Mouse (Mus musculus) Patski (cell line): ENCODE data around the gene Atp5d. TPM values are rescaled to one million over a fixed set of nuclear protein-coding genes. Genes with fewer than 3 reads are reported as not detected.
"Not testable (repeated sequence)": the region's sequence is repeated elsewhere in the genome, so short reads cannot be mapped to it uniquely, and the experiment has no call there.

ENCODE experiments used
- ATAC-seq: fragments of 100-300 bp; one replicate; pipeline ENCODE4 v1.8.0; 2021
- CTCF ChIA-PET: fragments of 350-600 bp; sonication (Branson Sonifier 250); formaldehyde crosslinking; loops from one replicate; lab custom pipeline; 2022; ENCODE audit warnings: inconsistent platforms; lab: Charles Lee
- POLR2A ChIA-PET: fragments of 350-600 bp; sonication (Branson Sonifier 250); formaldehyde crosslinking; loops from one replicate; lab custom pipeline; 2022; ENCODE audit warnings: antibody characterized with exemption, inconsistent platforms; lab: Charles Lee
- DNase-seq: peaks from one replicate; pipeline ENCODE4 v3.0.0-alpha.2; 2011; ENCODE audit warnings: low read depth, low spot score
- H3K27me3 ChIP-seq: fragments of 371-371 bp; one replicate; pipeline ENCODE4 v1.5.1; 2021
- CTCF ChIP-seq: fragments of 100-300 bp; IDR thresholded peaks from one replicate; pipeline ENCODE4 v1.5.1; 2021
- in situ Hi-C: fragments of 300-500 bp; cut with MboI; formaldehyde crosslinking; loops from 3 replicates; pipeline ENCODE4 v1.11.1; 2018; ENCODE audit warnings: low pct_unique_long_range_greater_than_20kb, mixed read lengths
- polyA plus RNA-seq: library from polyadenylated mRNA; unstranded; gene quantifications from one replicate; pipeline ENCODE4 v1.2.3, GENCODE M21; 2021

Atp5d gene
- polyA plus RNA-seq, 1 experiment from 2014 or later, result 475 TPM

GRCm38 (mm10) chr10:80161522-80162242, 23.2 kb downstream of the Atp5d start:
- ATAC-seq (peak; percentile 3), DNase-seq (peak; percentile 77)
- in situ Hi-C loops, result no loop called here
- H3K27me3 ChIP-seq, result no peaks in the 10 kb centered on the region
- CTCF ChIA-PET, result interaction anchor here (1.1 to 1.7 kb wide), 2 partner anchors 8 to 21 kb away, joined by 3 to 6 read pairs; partner anchors contain the start of gene Cbarp
- POLR2A ChIA-PET, result interaction anchor here (0.6 to 11.6 kb wide), 2 partner anchors 12 to 215 kb away, joined by 3 to 191 read pairs; partner anchors contain the start of gene Midn
- TF ChIP-seq CTCF, result no peak

GRCm38 (mm10) chr10:80162243-80162608, 23.8 kb downstream of the Atp5d start:
- in situ Hi-C loops, result no loop called here
- ChIA-PET CTCF (interaction anchor here (1.1 to 1.7 kb wide), 2 partner anchors 9 to 21 kb away, joined by 3 to 6 read pairs; partner anchors contain the start of gene Cbarp), POLR2A (interaction anchor here (0.6 to 11.6 kb wide), 2 partner anchors 12 to 216 kb away, joined by 3 to 191 read pairs; partner anchors contain the start of gene Midn)
- H3K27me3 ChIP-seq, result no peaks in the 10 kb centered on the region
- TF ChIP-seq CTCF, result no peak
- ATAC-seq, result no peak
- DNase-seq, result no peak

- TF ChIP-seq CTCF, result no peak
- ATAC-seq (no peak), DNase-seq (no peak)
- in situ Hi-C loops, result no loop called here
- no peaks in the 10 kb centered on the region for H3K27me3 ChIP-seq
- POLR2A ChIA-PET, result interaction anchor here (11.6 kb wide), 1 partner anchor 13 kb away, joined by 191 read pairs; the partner anchor contains the start of gene Midn
- CTCF ChIA-PET, result no interaction called here
Measured at GRCm38 (mm10) chr10:80162716-80163299, 24.4 kb downstream of the Atp5d start.

- ChIA-PET POLR2A (interaction anchor here (0.6 to 11.6 kb wide), 2 partner anchors 14 to 172 kb away, joined by 3 to 191 read pairs; partner anchors contain the start of gene Midn), CTCF (interaction anchor here (3.5 to 4.4 kb wide), 2 partner anchors 10 to 19 kb away, joined by 58 to 69 read pairs; no protein-coding TSS in a partner anchor)
- in situ Hi-C loops, result no loop called here
- ATAC-seq (no peak), DNase-seq (peak; percentile 76)
- H3K27me3 ChIP-seq, result no peaks in the 10 kb centered on the region
- TF ChIP-seq CTCF, result no peak
Measured at GRCm38 (mm10) chr10:80163721-80164120, 25.3 kb downstream of the Atp5d start.

GRCm38 (mm10) chr10:80164161-80164997, 25.9 kb downstream of the Atp5d start:
- ChIA-PET CTCF (interaction anchor here (0.9 to 4.4 kb wide), 14 partner anchors 10 to 206 kb away, joined by 3 to 69 read pairs (median 6); partner anchors contain the start of genes Cbarp, Cnn2, Stk11 and Tmem259), POLR2A (interaction anchor here (0.6 to 11.6 kb wide), 3 partner anchors 14 to 179 kb away, joined by 3 to 191 read pairs (median 3); partner anchors contain the start of gene Midn)
- no peak for TF ChIP-seq CTCF
- ATAC-seq (no peak), DNase-seq (no peak)
- H3K27me3 ChIP-seq, result no peaks in the 10 kb centered on the region
- in situ Hi-C loops, result no loop called here

- H3K27me3 ChIP-seq, result no peaks in the 10 kb centered on the region
- peak; percentile 19 for ATAC-seq
- CTCF ChIA-PET, result interaction anchor here (0.9 to 4.4 kb wide), 15 partner anchors 11 to 207 kb away, joined by 3 to 69 read pairs (median 5); partner anchors contain the start of genes Cbarp, Cnn2, Stk11 and Tmem259
- POLR2A ChIA-PET, result interaction anchor here (1.2 to 11.6 kb wide), 4 partner anchors 15 to 179 kb away, joined by 3 to 191 read pairs (median 4); partner anchors contain the start of genes Cbarp and Midn
- in situ Hi-C loops, result no loop called here
- no peak for TF ChIP-seq CTCF
- DNase-seq, result peak; percentile 87
Measured at GRCm38 (mm10) chr10:80164998-80165344, 26.5 kb downstream of the Atp5d start.

- no peaks in the 10 kb centered on the region for H3K27me3 ChIP-seq
- ChIA-PET POLR2A (interaction anchor here (0.6 to 11.6 kb wide), 5 partner anchors 16 to 180 kb away, joined by 3 to 191 read pairs (median 3); partner anchors contain the start of genes Cbarp and Midn), CTCF (interaction anchor here (0.9 to 4.4 kb wide), 16 partner anchors 11 to 208 kb away, joined by 3 to 69 read pairs (median 5); partner anchors contain the start of genes Cbarp, Cnn2, Stk11 and Tmem259)
- no peak for ATAC-seq
- DNase-seq, result no peak
- no peak for TF ChIP-seq CTCF
- in situ Hi-C loops, result no loop called here
Measured at GRCm38 (mm10) chr10:80165392-80166128, 27.1 kb downstream of the Atp5d start, which contains the start of gene Cirbp. Gene Cirbp (plus strand): TSS chr10:80165985.

GRCm38 (mm10) chr10:80166136-80166535, 27.7 kb downstream of the Atp5d start:
- ChIA-PET POLR2A (interaction anchor here (1.2 to 11.6 kb wide), 3 partner anchors 16 to 122 kb away, joined by 3 to 191 read pairs (median 4); partner anchors contain the start of genes Cbarp and Midn), CTCF (interaction anchor here (1.2 to 4.4 kb wide), 6 partner anchors 12 to 181 kb away, joined by 3 to 69 read pairs (median 16); partner anchors contain the start of genes Stk11 and Tmem259)
- in situ Hi-C loops, ATAC-seq, H3K27me3 ChIP-seq, DNase-seq: not testable (repeated sequence)
